Mouse (Mus musculus) monocyte, adult 2 months (primary cell): ENCODE results near the gene Fermt1.

ENCODE experiments used
- DNase-seq, 2 experiments: peaks; one replicate each; pipeline ENCODE4 v3.0.0; 2022; ENCODE audit warnings: low spot score in 2 of 2, low read depth in 1 of 2

The Fermt1 gene

GRCm38 (mm10) chr2:132945326-132946207 lies at the start of gene Fermt1:
Gene Fermt1, minus strand, starts transcription at chr2:132945906.
- DNase-seq = no peak

- DNase-seq = no peak
Observed at GRCm38 (mm10) chr2:132992659-132993531, 47.2 kb upstream of the Fermt1 start.

- no peak for DNase-seq
Observed at GRCm38 (mm10) chr2:132989778-132990564, 44.3 kb upstream of the Fermt1 start.

- DNase-seq = no peak
Observed at GRCm38 (mm10) chr2:132973346-132973745, 27.6 kb upstream of the Fermt1 start.

GRCm38 (mm10) chr2:132970772-132971173 lies 25.1 kb upstream of the Fermt1 start:
- no peak for DNase-seq

- no peak for DNase-seq
Observed at GRCm38 (mm10) chr2:132957786-132958185, 12.1 kb upstream of the Fermt1 start.

- DNase-seq = no peak
Observed at GRCm38 (mm10) chr2:132952197-132952596, 6.5 kb upstream of the Fermt1 start.

- DNase-seq = no peak
Observed at GRCm38 (mm10) chr2:132948174-132948573, 2.5 kb upstream of the Fermt1 start.

GRCm38 (mm10) chr2:132946976-132947375 lies 1.3 kb upstream of the Fermt1 start:
- DNase-seq = no peak

- no peak for DNase-seq
Observed at GRCm38 (mm10) chr2:132944711-132945325, 888 bp downstream of the Fermt1 start.

GRCm38 (mm10) chr2:132943997-132944396 lies 1.7 kb downstream of the Fermt1 start:
- no peak for DNase-seq

GRCm38 (mm10) chr2:132943596-132943995 lies 2.1 kb downstream of the Fermt1 start:
- no peak for DNase-seq

GRCm38 (mm10) chr2:132939056-132939455 lies 6.7 kb downstream of the Fermt1 start:
- DNase-seq = no peak

- DNase-seq = no peak
Observed at GRCm38 (mm10) chr2:132936176-132936575, 9.5 kb downstream of the Fermt1 start.

- no peak for DNase-seq
Observed at GRCm38 (mm10) chr2:132934711-132935110, 11.0 kb downstream of the Fermt1 start.

GRCm38 (mm10) chr2:132934142-132934541 lies 11.6 kb downstream of the Fermt1 start:
- DNase-seq = no peak

- DNase-seq = no peak
Observed at GRCm38 (mm10) chr2:132928999-132929398, 16.7 kb downstream of the Fermt1 start.

- DNase-seq = no peak
Observed at GRCm38 (mm10) chr2:132927871-132928270, 17.8 kb downstream of the Fermt1 start.

GRCm38 (mm10) chr2:132927298-132927697 lies 18.4 kb downstream of the Fermt1 start:
- DNase-seq = no peak

- DNase-seq = no peak
Observed at GRCm38 (mm10) chr2:132923290-132924085, 22.2 kb downstream of the Fermt1 start.
